Mouse (Mus musculus) neutrophil, adult 65 days (primary cell): ENCODE measurements around the gene 3425401B19Rik. TPM values are rescaled to one million over a fixed set of nuclear protein-coding genes. Genes with fewer than 3 reads are reported as not detected.

ENCODE experiments used
- total RNA-seq: library from RNA; stranded (reverse); gene quantifications from 2 replicates; pipeline ENCODE4 v1.2.4, GENCODE M21; 2023

The 3425401B19Rik gene
- not detected in 2 replicates for total RNA-seq

DNA sequence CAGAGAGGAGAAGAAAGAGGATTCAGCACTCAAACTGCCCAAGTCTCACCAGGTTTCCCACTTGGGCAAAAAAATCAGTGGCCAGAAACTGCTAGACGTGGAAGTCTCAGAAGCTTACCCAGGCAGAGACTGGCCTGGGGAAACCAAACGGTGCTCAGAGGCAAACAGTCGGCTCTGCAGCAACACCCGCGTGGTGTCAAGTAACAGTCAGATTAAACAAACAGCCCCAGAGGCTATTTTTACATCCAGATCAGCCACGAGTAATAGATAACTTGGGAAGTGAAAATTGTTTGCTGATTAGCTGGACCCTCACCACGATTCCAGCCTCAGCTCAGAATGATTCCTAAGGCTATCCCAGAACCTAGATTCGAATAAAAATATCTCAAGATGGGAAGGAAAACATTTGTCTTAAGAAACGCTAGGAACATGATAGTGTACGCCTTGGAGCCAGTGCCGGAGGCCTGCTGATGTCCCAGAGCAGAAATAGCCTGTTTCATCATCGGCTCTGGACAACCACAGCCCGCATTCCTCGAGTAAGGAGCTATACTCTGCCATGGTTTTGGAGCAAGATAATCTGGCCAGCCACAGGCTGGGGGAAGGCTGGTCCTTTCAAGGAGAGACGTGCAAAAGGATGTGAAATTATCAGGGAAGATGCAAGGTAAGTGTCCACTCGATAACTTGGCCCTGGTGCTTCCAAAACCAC, at the start of gene 3425401B19Rik:
Gene 3425401B19Rik (minus strand): TSS at position 170 of the 703 bp plus-strand sequence.

Other genes with a start within 250 kb of the 3425401B19Rik start
- gene Slc18a3, start 220.4 kb downstream of the 3425401B19Rik start, total RNA-seq = not detected in 2 replicates
- not detected in 2 replicates for gene Chat, start 219.3 kb downstream of the 3425401B19Rik start, total RNA-seq
- 12.4 and 15.4 TPM in 2 replicates for gene Ercc6, start 171.8 kb downstream of the 3425401B19Rik start, total RNA-seq
- gene Prrxl1, start 85.9 kb downstream of the 3425401B19Rik start, total RNA-seq = not detected in 2 replicates
- 2.6 and 4.4 TPM in 2 replicates for gene Tmem273, start 100.7 kb upstream of the 3425401B19Rik start, total RNA-seq
- 0.28 TPM in 1 of 2 replicates, not detected in the other for gene Fam170b, start 148.7 kb upstream of the 3425401B19Rik start, total RNA-seq
- not detected in 2 replicates for gene Vstm4, start 171.5 kb upstream of the 3425401B19Rik start, total RNA-seq